Mouse (Mus musculus): ENCODE data around the gene Fkbp8. TPM values are rescaled to one million over a fixed set of nuclear protein-coding genes. Genes with fewer than 3 reads are reported as not detected.
"Not testable (repeated sequence)": the region's sequence is repeated elsewhere in the genome, so short reads cannot be mapped to it uniquely, and the experiment has no call there.

Fkbp8 gene
- total RNA-seq, 2 experiments from 2014 or later = 74.6 to 133 TPM

DNA sequence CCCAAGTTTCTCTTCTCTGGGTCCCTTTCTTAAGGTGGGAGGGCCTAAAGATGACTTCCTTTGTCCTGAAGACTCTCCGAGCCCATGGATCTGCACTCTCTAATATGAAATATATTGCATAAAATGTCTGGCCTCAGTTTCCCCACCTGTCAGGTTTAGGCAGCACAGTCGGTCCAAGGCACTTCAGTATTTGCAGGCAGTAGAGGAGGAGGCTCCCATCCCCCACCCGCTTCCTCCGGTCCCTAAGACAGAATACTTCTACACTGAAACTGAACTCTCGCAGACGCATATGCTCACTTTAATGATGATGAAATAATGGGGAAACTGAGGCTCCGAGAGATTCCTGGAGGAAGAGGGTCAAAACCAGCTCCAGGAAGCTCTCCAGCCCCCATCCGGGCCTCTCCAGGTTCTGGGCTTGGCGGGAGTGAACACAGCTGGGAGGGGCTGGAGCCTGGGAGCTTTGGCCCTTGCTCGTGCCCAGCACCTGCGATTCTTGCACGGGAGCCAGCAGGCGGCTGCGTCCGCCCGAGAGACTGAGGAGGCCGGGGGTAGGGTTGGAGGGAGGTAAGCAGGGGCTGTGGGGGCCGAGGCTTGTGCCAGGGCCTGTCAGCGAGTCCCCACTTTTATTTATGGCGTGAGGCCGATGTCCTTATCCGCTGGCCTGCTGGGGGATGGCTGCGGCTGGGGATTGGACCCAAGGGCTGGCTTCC is 25.5 kb upstream of the Fkbp8 start:
- ATAC-seq (replicated peaks; ENCODE audit: poor library complexity) = no peak

DNA sequence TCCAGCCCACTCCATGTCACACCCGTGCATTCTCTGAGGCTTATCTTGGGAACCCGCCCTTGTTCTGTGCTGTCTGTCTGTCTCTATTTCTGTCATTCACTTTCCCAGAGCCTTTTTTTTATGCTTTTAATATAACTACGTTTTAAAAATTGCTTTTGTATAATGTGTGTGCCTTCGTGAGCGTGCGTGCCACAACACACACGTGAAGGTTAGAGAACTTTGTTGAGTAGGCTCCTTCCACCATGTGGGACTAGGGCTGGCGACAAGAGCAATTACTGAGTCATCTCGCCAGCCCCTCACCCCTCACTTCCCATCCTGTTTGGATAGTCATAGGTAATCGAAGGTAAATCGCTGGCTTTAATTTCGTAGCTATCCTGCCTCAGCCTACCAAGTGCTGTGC is 25.0 kb upstream of the Fkbp8 start:
- no peak for ATAC-seq (replicated peaks; ENCODE audit: poor library complexity)

DNA sequence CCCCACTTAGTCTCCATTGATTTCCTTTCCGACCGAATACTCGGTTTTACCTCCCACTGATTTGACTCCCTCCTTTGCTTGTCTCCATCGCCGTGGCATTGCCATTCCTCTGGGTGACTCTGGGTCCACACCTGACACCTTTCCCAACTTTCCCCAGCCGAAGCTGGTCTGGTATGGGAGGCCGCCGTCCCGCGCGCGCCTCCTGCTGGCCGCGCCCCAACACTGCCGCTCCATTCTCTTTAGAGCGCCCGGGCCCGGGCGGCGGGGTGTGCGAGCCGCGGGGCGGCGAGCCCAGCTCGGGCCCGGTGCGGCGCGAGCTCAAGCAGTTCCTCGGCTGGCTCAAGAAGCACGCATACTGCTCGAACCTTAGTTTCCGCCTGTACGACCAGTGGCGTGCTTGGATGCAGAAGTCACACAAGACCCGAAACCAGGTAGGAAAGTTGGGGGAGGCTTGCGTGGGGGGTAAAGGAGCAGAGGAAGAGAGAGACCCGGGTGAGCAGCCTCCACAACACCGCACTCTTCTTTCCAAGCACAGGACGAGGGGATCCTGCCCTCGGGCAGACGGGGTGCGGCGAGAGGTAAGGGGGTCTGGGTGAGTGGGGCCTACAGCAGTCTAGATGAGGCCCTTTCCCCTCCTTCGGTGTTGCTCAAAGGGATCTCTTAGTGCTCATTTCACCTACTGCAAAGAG is 24.3 kb upstream of the Fkbp8 start:
- ATAC-seq (replicated peaks; ENCODE audit: poor library complexity) = peak; percentile 11; the same call in 1 of the 2 replicates

DNA sequence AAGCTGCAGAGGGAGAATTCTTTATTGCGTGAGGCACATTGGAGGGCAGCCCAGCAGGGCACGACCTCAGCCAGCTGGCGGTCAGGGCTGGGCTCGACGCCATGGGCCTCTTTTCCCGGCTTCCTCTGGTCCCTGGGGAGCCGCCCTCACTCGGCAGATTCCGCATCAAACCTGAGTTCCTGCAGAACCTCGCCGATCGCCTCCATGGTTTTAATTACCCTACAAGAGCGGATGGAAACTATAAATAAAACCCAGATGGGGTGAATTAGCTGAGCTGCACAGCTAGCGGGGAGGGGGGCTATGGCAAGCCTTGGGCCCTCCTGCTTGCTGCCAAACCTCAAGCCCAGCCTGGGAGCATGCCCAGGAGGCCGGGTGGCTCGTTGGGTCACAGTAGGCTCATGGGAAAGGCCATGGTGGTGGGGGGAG is 23.2 kb upstream of the Fkbp8 start:
- ATAC-seq (replicated peaks; ENCODE audit: poor library complexity) = no peak

DNA sequence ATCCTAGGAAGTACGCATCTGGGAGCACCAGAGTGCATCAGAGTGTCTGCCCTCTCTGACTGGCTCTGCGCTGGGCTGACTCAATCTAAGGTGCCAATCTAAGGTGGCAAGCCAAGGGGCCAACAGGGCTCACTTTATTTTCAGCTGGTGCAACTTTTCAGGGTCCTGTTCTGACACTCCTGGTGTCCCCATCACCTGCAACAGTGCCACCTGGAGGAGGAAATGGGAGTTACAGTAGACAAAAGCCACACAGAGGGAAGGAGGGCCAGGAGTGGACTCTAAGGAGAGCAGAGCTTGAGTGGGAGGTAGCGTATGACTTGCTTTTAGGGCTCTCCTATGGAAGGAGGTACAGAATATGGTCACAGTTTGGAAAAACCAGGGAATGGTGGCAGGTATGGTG is 22.7 kb upstream of the Fkbp8 start:
- peak; percentile 26; the same call in 1 of the 2 replicates for ATAC-seq (replicated peaks; ENCODE audit: poor library complexity)

DNA sequence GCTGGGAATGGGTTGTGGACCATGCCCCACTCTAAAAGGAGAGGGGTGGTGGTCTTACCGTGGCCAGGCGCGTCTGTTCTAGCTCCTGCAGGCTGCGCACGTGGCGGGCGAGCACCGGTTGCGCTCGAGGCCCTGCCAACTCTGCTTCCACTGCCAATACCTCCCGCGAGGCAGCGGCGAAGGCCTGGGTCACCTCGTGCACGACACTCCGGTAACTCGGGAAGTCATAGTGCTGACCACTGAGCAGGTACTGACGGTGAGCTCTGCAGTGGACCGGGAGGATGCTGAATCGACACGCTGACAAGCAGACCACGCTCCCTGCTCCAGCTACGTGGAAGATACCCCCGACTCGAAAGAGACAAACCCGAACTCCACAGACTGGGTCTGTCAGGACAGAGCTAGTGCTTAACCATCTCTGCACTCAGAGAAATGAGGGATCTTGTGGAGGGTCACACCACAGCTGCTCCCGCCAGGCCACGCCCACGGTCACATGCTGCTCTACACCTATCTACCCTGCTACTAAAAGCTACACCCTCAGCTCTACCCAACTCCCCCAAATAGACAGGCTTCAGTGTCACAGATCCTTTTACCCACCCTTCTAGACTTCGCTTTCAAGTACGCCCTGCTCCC is 21.7 kb upstream of the Fkbp8 start:
- ATAC-seq (replicated peaks; ENCODE audit: poor library complexity) = peak; percentile 5; the same call in 1 of the 2 replicates

DNA sequence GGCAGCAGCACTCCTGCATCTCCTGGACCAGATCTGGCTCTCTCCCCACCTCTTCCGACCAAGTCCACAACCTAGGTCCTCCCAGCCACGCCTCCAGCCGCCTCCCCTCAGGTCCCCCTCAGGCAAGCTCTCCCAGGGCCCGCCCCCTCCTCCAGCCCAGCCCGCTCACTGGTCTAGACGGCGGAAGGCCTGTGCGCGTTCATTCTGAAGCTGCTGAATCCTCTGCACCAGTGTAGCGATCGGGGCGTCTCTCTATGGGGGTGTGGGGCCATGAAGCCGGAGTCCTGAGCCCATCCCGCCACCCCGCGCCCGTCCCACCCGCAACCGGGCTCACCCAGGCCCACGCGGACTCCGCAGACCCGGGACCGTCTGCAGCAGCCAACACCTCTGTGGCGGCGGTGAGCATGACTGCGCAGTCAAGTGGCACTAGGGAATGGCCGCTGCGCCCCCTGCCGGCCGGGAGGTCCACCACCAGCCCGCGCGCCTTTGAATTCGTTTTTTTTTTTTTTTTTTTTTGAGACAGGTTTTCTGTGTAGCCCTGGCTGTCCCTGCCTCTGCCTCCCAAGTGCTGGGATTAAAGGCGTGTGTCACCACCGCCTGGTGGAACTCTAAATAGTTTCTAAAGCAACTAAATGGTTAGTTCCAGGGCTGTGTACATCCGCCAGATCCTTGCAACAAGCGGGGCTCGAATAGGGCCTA is 21.0 kb upstream of the Fkbp8 start, which contains the start of gene Rex1bd:
TSS of gene Rex1bd (minus strand) at position 425 of the 699 bp plus-strand sequence.
- peak; percentile 56 for ATAC-seq (replicated peaks; ENCODE audit: poor library complexity)

DNA sequence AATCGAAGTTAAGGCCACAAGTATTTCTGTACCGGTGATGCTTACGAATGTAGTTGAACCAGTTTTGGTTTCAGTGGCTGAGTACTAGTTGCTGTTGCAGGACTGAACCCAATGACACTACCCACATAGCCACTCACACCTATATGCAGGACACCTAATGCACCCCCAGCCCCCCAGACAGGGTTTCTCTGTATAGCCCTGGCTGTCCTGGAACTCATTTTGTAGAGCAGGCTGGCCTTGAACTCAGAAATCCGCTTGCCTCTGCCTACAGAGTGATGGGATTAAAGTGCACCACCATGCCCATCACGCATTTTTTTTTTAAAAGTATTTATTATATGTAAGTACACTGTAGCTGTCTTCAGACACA is 20.5 kb upstream of the Fkbp8 start:
- ATAC-seq (replicated peaks; ENCODE audit: poor library complexity) = no peak

DNA sequence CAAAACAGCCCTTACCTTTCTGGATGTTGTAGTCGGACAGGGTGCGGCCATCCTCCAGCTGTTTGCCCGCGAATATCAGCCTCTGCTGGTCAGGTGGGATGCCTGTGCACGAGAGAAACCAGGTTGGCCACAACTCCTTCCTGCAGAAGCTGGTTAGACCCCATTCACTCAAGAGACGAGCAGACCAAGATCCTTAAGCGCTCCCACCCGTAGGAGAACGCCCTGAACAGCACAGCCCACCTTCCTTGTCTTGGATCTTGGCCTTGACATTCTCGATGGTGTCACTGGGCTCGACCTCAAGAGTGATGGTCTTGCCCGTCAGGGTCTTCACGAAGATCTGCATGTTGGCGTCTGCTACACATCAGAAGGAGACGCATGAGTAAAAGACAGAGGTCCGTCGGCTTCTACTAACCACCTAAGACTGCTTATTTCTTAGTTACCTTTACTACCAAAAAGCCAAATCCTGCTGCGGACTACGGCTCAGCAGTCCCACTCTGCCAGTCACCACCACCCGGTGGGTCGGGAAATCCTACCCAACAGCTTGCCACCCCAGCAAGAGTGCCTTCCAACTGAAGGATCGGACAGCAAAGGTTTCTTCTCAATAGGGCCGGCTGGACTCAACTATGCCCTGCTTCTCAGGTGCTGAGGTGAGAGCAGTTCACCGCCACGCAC is 18.1 kb upstream of the Fkbp8 start:
- ATAC-seq (replicated peaks; ENCODE audit: poor library complexity) = no peak

DNA sequence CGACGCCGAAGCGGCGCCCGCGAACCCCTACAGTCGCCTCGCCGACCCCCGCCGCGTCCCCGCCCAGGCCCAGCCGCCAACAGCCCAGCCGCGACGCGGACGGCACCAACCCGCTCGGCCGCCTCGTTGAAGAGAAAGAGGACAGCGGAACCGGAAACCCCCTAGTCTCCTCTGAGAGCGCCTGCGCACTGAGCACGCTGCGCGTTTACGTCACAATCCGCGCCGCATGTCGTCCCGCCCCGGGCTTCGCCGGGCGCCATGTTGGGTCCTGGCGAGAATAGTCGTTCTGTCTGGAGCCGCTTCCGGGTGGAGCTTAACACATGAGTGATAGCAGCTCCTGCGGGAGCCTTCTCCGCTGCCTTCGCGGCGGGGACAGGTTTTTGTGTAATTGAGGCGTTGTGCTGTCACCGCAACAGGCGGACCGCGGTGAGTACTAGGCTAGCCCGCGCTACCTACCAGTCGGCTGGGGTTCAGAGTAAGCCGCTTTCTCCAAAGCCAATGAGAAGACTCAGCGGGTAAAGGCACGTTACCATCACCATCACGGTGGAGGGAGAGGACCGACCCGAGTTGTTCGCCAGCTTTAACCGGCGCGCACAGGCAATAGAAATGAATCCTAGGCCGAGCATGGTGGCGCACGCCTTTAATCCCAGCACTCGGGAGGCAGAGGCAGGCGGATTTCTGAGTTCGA is 17.2 kb upstream of the Fkbp8 start, which contains the start of gene Uba52:
TSS of gene Uba52 (minus strand) at position 574 of the 688 bp plus-strand sequence.
- peak; percentile 60 for ATAC-seq (replicated peaks; ENCODE audit: poor library complexity)

DNA sequence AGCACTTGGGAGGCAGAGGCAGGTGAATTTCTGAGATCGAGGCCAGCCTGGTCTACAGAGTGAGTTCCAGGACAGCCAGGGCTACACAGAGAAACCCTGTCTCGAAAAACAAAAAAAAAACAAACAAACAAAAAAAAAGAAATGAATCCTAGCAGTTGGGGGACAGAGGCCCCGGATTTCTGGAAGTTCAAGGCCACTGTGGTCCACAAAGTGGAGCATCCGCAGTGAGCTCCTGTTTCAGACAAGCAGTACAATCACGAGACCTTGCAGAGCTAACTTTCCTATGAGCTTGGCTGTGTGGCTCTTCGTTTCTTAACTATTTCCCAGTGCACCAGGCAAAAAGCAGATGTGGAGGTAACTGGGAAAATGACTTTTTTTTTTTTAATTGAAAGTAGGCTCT is 16.4 kb upstream of the Fkbp8 start:
- ATAC-seq (replicated peaks; ENCODE audit: poor library complexity) = not testable (repeated sequence)

DNA sequence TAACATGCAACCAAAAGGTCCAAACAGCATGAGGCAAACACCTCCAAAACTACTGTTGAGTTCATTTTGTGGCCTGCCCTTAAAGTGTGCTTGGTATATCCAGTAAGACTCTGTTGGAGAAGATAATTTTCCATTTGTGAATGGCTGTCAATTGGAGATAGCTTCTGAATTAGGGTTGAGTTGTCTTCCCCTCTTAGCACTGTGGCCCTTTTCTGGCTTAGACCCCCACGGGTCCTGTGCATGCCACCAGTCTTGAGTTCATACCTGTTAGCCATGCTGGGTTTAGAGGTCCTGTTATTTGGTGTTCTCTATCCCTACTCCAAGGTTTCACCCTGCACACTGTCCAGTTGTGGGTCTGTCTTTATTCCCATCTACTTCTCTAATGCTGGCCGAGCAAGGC is 15.8 kb upstream of the Fkbp8 start:
- no peak for ATAC-seq (replicated peaks; ENCODE audit: poor library complexity)

DNA sequence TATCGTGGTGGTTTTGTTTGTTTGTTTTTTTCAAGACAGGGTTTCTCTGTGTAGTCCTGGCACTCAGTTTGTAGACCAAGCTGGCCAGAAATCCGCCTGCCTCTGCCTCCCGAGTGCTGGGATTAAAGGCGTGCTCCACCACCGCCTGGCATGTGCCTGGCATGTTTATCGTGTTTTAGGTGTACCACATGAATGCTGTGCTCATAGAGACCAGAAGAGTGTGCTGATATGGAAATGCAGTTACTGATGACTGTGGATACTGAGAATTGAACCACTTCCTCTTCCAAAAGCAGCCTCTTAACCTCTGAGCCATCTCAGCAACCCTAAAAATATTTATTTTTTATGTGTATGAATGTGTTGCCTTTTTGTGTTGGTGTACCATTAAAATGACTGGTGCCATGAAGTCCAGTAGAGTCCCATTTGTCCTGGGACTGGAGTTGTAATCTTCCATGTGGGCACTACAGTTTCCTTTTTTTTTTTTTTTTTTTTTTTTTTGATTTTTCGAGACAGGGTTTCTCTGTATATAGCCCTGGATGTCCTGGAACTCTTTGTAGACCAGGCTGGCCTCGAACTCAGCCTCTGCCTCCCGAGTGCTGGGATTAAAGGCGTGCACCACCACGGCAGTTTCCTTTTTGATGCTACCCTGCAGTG is 15.1 kb upstream of the Fkbp8 start:
- ATAC-seq (replicated peaks; ENCODE audit: poor library complexity) = peak; percentile 62

DNA sequence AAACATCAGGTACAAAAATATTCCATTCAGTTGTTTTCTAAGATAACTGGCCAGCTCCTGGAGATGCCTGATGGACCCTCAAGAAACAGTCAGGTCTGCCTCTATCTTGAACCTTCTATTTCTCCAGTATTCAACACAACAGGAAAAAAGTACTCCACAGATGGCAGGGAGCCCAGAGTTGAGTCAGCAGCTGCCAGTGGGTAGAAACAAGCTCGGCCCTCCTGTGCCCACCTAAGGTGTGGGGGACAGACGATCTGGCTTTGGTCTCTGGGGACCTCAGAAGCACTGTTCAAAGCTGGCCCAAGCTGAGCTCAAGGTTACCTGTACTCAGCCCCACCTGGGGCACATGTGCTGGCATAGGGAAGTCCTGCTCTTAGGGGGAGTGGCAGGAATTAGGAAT is 14.1 kb upstream of the Fkbp8 start:
- no peak for ATAC-seq (replicated peaks; ENCODE audit: poor library complexity)

DNA sequence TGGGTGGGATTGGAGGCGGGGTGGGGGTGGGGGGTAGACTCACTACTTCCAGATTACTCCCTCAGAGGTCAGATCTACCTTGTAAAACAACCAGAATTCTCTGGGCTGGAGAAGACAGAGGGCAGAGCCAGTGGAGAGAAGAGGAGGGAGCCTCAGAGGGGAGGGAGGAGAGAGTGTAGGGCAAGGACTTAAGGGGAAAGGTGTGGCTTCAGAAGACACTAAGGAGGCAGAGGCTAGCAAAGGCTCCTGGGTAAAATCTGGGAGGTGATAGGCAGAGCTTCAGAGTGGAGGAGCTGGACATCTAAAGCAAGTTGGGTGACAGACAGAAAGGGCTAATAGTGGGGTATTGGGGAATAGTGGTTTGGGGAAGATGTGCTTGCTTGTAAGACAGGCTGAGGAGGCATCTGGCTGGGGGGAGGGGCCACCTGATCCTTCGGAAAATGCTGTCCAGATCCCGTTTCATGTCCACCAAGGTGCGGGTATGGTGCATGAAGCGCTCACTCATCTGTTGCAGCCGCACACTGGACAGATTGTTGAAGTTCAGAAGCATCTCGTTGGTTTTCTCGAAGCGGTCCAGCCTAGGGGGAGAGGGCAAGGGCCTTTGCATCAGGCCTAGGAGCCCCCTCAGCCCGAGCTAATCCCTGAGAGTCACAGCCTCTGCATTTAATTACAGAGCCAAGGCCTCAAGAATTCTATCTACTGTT is 9.4 kb upstream of the Fkbp8 start:
- 0 out of 2 replicates have a peak, but pooled peaks have one; percentile 27 for ATAC-seq (replicated peaks; ENCODE audit: poor library complexity)

DNA sequence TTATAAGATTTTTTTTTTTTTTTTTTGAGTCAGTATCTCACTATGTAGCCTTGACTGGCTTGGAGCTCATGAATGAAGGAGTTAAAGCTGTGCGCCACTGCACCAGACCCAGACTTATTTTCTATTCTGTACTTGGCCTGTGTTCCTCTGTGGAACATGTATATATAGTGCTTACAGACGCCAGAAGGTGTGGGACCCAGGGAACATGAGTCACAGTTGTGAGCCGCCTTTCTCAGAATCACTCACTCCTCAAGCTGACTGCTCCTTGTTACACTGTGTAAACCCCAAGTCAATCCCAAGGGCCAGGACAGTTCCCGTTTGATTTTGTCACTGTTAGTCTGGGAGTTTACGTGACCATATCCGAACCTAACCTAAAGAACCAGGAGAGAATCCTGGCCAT is 8.5 kb upstream of the Fkbp8 start:
- ATAC-seq (replicated peaks; ENCODE audit: poor library complexity) = no peak

DNA sequence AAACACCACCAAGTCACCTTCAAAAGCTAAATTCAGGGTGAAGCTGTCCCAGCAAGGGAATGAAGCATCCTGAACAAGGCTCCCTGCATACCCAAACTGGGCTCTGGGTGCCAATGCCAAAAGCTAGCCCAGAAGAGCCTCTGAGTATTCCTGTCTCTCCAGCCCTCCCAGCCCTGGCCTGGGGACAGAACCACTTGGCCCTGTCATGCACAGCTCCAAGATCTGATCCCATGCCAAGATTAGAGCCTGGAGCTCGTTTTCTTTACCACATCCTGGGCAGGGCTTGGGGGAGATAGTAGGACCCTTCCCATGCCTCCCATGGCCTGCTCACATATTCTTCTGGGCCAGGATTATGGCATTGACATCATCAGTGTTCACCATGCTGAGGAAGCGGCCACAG is 7.9 kb upstream of the Fkbp8 start:
- no peak for ATAC-seq (replicated peaks; ENCODE audit: poor library complexity)

DNA sequence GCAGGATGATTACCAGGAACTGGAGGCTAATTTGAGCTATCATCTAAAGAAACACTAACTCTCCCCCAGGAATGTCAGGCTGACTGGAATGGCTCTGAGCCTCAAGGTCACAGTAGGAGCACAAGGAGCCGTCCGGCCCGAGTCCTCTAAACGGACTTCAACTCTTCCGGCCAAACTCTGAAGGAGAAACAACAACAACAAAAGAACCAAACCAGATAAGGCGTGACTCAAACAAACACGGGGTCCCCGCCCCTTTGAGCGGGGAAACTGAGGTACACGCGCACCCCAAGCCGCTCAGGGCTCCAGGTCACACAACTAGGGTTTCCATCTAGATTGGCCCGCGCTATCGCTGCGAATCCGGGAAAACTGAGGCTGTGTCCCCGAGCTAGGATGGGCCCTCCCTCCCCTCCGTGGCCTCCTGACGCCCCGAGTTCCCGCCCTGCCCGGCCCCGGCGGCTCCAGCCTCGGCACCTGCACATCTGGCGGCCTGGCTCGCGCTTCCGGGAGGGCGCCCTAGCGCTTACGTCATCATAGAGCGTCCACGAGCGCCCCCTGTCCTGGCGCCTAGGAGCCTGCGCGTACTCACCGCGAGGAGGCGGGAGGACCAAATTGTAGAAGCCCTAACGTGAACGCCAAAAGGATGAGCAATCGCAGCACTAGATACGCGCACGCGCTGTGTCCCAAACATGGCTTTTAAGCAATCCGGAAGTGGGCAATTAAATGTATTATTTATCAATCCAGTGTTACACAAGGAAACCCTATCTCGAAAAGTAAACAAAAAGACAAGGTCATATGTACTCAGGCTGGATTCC is 4.7 kb upstream of the Fkbp8 start:
- ATAC-seq (replicated peaks; ENCODE audit: poor library complexity) = peak; percentile 90
